In the genomic region with DNA sequence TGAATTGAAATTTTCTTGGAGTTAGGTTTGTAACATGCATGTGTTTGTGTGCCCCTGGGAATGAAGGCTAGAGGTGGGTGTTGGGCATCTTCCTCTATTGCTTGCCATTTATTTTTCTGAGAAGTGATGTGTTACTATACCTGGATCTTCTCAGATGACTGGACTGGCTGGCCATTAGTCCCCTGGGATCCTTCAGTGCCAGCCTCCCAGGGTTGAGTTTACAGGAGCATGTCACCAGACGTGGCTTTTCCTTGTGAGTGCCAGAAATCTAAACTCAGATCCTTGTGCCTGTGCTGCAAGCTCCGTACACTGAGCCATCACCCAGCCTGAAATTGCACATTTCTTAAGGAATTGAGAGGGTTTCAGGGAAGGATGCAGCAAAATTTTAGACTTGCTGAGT, we compare ENCODE assay signal across 12 mouse cellular contexts. TPM values are rescaled to one million over a fixed set of nuclear protein-coding genes. Genes with fewer than 3 reads are reported as not detected.
A peak's percentile ranks its signal among the peaks of the same experiment; 100 is the strongest.
DNase-seq lines count a peak whose midpoint lies in the region.
"Had no signal": no experiment of that assay in that cellular context is flagged by ENCODE, and none has a peak within 500 bp of the region (broad histone marks: within the 10 kb centered on the region; RNA-seq: fewer than 3 reads in every experiment).

No protein-coding gene starts in this region.

- DNase-seq in cerebellum, postnatal 14 days, result peak; percentile 24 to 30
- no peak for DNase-seq in cerebellum, adult 8-10 months
- DNase-seq in gastrocnemius, adult 8-10 months (ENCODE audit: low spot score in 2 of 2), result peak; percentile 63 to 83
- DNase-seq in gastrocnemius, postnatal 4 days (ENCODE audit: low spot score in 2 of 2), result no peak
- peak; percentile 11 for DNase-seq in MN1 (ENCODE audit: low spot score)
- DNase-seq in right cerebral cortex, postnatal 14 days, result no peak
- no peak for DNase-seq in heart, adult 8-10 months (ENCODE audit: low spot score)
- DNase-seq: adrenal gland, adult 8-10 months; adrenal gland, postnatal 25 days; cerebellum, adult 11-12 months; cerebellum, adult 9-10 months; kidney, adult 2 months had no signal

RNA-seq across cellular contexts. Expression of gene Crk, which starts 5.9 kb away (rescaled TPM):
- total RNA-seq in gastrocnemius, adult 8-10 months (2022), result 10 to 100 TPM; 48.7 to 68.4 (median 50.0) TPM
- 10 to 100 TPM; 67.5 to 76.6 TPM for total RNA-seq in gastrocnemius, postnatal 4 days (2021)
- 10 to 100 TPM; 73.0 to 84.5 (median 75.2) TPM for total RNA-seq in heart, adult 8-10 months (2022)

RNA-seq across cellular contexts. Expression of gene Myo1c, which starts 34.7 kb away (rescaled TPM):
- total RNA-seq in gastrocnemius, adult 8-10 months (2022), result 10 to 100 TPM; 29.7 to 34.7 (median 32.1) TPM
- 10 to 100 TPM; 87.9 to 88.1 TPM for total RNA-seq in gastrocnemius, postnatal 4 days (2021)
- total RNA-seq in heart, adult 8-10 months (2022), result 10 to 100 TPM; 84.0 to 98.9 (median 92.7) TPM

RNA-seq across cellular contexts. Expression of gene Ywhae, which starts 47.7 kb away (rescaled TPM):
- 100 to 1,000 TPM; 440 to 558 (median 522) TPM for total RNA-seq in gastrocnemius, adult 8-10 months (2022)
- 100 to 1,000 TPM; 749 to 818 TPM for total RNA-seq in gastrocnemius, postnatal 4 days (2021)
- 100 to 1,000 TPM; 471 to 532 (median 523) TPM for total RNA-seq in heart, adult 8-10 months (2022)

RNA-seq across cellular contexts. Expression of gene Inpp5k, which starts 54.2 kb away (rescaled TPM):
- total RNA-seq in gastrocnemius, adult 8-10 months (2022), result 10 to 100 TPM; 20.2 to 25.3 (median 23.6) TPM
- 10 to 100 TPM; 26.7 to 28.4 TPM for total RNA-seq in gastrocnemius, postnatal 4 days (2021)
- 10 to 100 TPM; 29.3 to 34.3 (median 32.3) TPM for total RNA-seq in heart, adult 8-10 months (2022)

Comparison
In these comparisons a context has a peak if more than half of its experiments do, and no peak if none do; other contexts are left out.
1. DNase-seq: peak in cerebellum, postnatal 14 days (2 of 2), gastrocnemius, adult 8-10 months (2 of 2) and MN1 (single experiment); none in cerebellum, adult 8-10 months (single experiment), gastrocnemius, postnatal 4 days (0 of 2), right cerebral cortex, postnatal 14 days (single experiment) and heart, adult 8-10 months (single experiment).